Mouse (Mus musculus) forebrain, embryonic 10.5 days (tissue): ENCODE results near the gene Anp32b. TPM values are rescaled to one million over a fixed set of nuclear protein-coding genes. Genes with fewer than 3 reads are reported as not detected.

Experiments
- DNase-seq: peaks from one replicate; pipeline ENCODE4 v3.0.0-alpha.2; 2017; ENCODE audit warnings: low spot score; ENCODE audit errors: extremely low spot score
- H3K27ac ChIP-seq: fragments of 300-500 bp; sonication (generic); 2 replicates; pipeline ENCODE4 v1.5.1; 2016; ENCODE audit warnings: mild to moderate bottlenecking
- H3K27me3 ChIP-seq: fragments of 300-500 bp; sonication (generic); 2 replicates; pipeline ENCODE4 v1.6.1; 2016; ENCODE audit warnings: mild to moderate bottlenecking; ENCODE audit not compliant: poor library complexity, severe bottlenecking
- H3K36me3 ChIP-seq: fragments of 300-500 bp; sonication (generic); replicated peaks from 2 replicates; pipeline ENCODE4 v1.6.1; 2016; ENCODE audit warnings: mild to moderate bottlenecking, moderate library complexity
- H3K4me1 ChIP-seq: fragments of 300-500 bp; sonication (generic); 2 replicates; pipeline ENCODE4 v1.6.1; 2016
- H3K4me3 ChIP-seq: fragments of 300-500 bp; sonication (generic); 2 replicates; pipeline ENCODE4 v1.5.1; 2016; ENCODE audit warnings: mild to moderate bottlenecking, moderate library complexity
- H3K9me3 ChIP-seq: fragments of 300-500 bp; sonication (generic); 2 replicates; pipeline ENCODE4 v1.6.1; 2016; ENCODE audit warnings: mild to moderate bottlenecking, moderate library complexity
- WGBS: fragments of 180-500 bp; shearing (Covaris S2); methylation state at CpG from one replicate; pipeline ENCODE4 v1.1.7; 2016; 5-methylcytosine and 5-hydroxymethylcytosine counted together
- polyA plus RNA-seq: library from polyadenylated mRNA; unstranded; fragments of >200 nt; fragmentation: Nextera tagmentation; extraction: Ambion mirVana; gene quantifications from 2 replicates; pipeline ENCODE4 v1.2.1, GENCODE M21; 2016

Anp32b gene
- polyA plus RNA-seq, 1 experiment from 2014 or later = 424 TPM

GRCm38 (mm10) chr4:46498976-46499375 is 48.3 kb downstream of the Anp32b start:
- no peak overlapping the region for H3K27ac ChIP-seq
- H3K27me3 ChIP-seq = peaks cover 8% of the 10 kb centered on the region
- H3K4me3 ChIP-seq = no peak overlapping the region
- WGBS = 14% methylated on average over 4 of the region's 4 CpGs
- no peaks in the 10 kb centered on the region for H3K9me3 ChIP-seq
- H3K36me3 ChIP-seq = peaks cover 75% of the 10 kb centered on the region
- DNase-seq = peak; percentile 40
- H3K4me1 ChIP-seq = peaks cover 13% of the 10 kb centered on the region

- Histone ChIP-seq H3K9me3 (no peaks in the 10 kb centered on the region), H3K4me1 (peaks cover 26% of the 10 kb centered on the region), H3K4me3 (no peak overlapping the region), H3K27ac (no peak overlapping the region), H3K27me3 (peaks cover 42% of the 10 kb centered on the region), H3K36me3 (peaks cover 53% of the 10 kb centered on the region)
- WGBS = 82% methylated on average over 16 of the region's 16 CpGs
- no peak for DNase-seq
These were observed 52.2 kb downstream of the Anp32b start for GRCm38 (mm10) chr4:46502606-46503502.

DNA sequence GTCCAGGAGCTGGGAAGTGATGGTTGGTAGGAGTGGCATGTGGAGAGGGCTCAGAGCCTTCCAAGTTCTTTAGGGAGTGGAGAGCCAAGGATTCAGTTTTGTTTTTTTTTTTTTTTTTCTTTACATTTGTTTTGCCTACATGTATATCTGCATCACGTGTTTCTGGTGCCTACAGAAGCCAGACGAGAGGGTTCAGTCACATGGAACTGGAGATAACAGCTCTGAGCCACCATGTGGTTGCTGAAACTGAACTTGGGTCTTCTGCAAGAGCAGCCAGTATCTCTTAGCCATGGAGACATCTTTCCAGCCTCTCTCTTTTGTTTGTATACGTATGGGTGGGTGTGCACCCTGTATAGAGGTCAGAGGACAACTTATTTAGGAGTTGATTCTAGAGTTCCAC is 53.2 kb downstream of the Anp32b start:
- DNase-seq = no peak
- WGBS = 80% methylated on average over 3 of the region's 3 CpGs
- H3K9me3 ChIP-seq = no peaks in the 10 kb centered on the region
- no peak overlapping the region for H3K4me3 ChIP-seq
- H3K27ac ChIP-seq = no peak overlapping the region
- peaks cover 42% of the 10 kb centered on the region for H3K27me3 ChIP-seq
- H3K4me1 ChIP-seq = peaks cover 24% of the 10 kb centered on the region
- peaks cover 53% of the 10 kb centered on the region for H3K36me3 ChIP-seq

- Histone ChIP-seq H3K4me3 (no peak overlapping the region), H3K27me3 (peaks cover 41% of the 10 kb centered on the region), H3K36me3 (peaks cover 39% of the 10 kb centered on the region), H3K27ac (no peak overlapping the region), H3K9me3 (no peaks in the 10 kb centered on the region), H3K4me1 (peaks cover 24% of the 10 kb centered on the region)
- WGBS = 73% methylated on average over 8 of the region's 8 CpGs
- no peak for DNase-seq
These were observed 54.8 kb downstream of the Anp32b start for GRCm38 (mm10) chr4:46505361-46506057.

GRCm38 (mm10) chr4:46506801-46507610 is 56.3 kb downstream of the Anp32b start:
- H3K4me3 ChIP-seq = peak overlapping the region; percentile 68
- no peaks in the 10 kb centered on the region for H3K9me3 ChIP-seq
- peak overlapping the region; percentile 65 for H3K27ac ChIP-seq
- peaks cover 24% of the 10 kb centered on the region for H3K36me3 ChIP-seq
- H3K27me3 ChIP-seq = peaks cover 37% of the 10 kb centered on the region
- H3K4me1 ChIP-seq = peaks cover 24% of the 10 kb centered on the region
- WGBS = under 1% methylated on average over 94 of the region's 94 CpGs
- peak; percentile 92 for DNase-seq

- Histone ChIP-seq H3K27ac (no peak overlapping the region), H3K36me3 (peaks cover 15% of the 10 kb centered on the region), H3K4me3 (peak overlapping the region; percentile 68), H3K27me3 (peaks cover 37% of the 10 kb centered on the region), H3K4me1 (peaks cover 20% of the 10 kb centered on the region), H3K9me3 (no peaks in the 10 kb centered on the region)
- DNase-seq = peak; percentile 66
- 11% methylated on average over 16 of the region's 16 CpGs for WGBS
These were observed 57.2 kb downstream of the Anp32b start for GRCm38 (mm10) chr4:46507736-46508460.

DNA sequence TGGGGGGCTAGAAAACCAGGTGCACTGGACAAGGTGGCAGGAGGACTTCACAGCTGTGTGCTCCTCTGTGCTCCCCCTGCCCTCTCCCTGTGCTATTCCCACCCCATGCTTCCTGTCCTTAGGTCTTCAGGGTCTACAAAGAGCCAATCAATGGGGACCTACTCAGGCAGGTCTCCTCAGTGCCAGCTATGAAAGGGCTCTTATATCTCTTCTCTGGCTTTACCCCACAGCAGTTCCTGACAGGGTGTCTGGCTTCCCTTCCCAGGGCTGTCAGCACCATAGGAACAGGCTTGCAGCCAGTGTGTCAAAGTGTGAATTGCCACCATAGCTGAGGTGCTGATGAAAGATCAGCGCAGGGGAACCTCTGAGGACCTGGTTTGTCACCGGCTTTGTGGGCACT is 69.8 kb downstream of the Anp32b start:
- H3K27me3 ChIP-seq = no peaks in the 10 kb centered on the region
- WGBS = 97% methylated on average over 2 of the region's 2 CpGs
- H3K27ac ChIP-seq = no peak overlapping the region
- H3K4me3 ChIP-seq = no peak overlapping the region
- H3K9me3 ChIP-seq = 0 out of 2 replicates have a peak, but pooled peaks cover 3% of the 10 kb centered on the region
- H3K4me1 ChIP-seq = peaks cover 8% of the 10 kb centered on the region; the same call in 1 of the 2 replicates
- no peak for DNase-seq
- no peaks in the 10 kb centered on the region for H3K36me3 ChIP-seq

DNA sequence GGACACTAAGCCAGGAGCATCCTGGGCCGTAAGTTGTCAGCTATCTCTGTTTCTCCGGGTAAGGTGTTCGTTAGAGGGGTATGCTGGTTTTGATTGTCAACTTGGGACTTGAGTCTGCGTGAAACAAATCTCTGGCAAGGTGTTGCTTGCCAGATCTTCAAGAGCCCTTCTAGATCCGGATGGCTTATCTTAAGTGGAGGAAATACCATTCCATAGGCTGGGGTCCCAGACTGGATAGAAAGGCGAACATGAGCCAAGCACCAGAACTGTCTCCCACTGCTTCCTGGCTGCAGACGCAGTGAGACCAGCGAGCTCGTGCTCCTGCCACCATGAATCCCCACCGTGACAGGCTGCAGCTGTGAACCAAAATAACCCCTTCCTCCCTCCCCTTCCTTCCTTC is 70.8 kb downstream of the Anp32b start:
- Histone ChIP-seq H3K4me1 (peaks cover 8% of the 10 kb centered on the region; the same call in 1 of the 2 replicates), H3K36me3 (no peaks in the 10 kb centered on the region), H3K9me3 (0 out of 2 replicates have a peak, but pooled peaks cover 3% of the 10 kb centered on the region), H3K27me3 (0 out of 2 replicates have a peak, but pooled peaks cover under 1% of the 10 kb centered on the region), H3K4me3 (no peak overlapping the region), H3K27ac (no peak overlapping the region)
- 86% methylated on average over 10 of the region's 10 CpGs for WGBS
- no peak for DNase-seq

Other genes with a start within 250 kb of the Anp32b start
- gene Foxe1, start 107.3 kb upstream of the Anp32b start, polyA plus RNA-seq = 0.05 TPM in 1 of 2 replicates, not detected in the other
- gene Trmo, start 61.5 kb upstream of the Anp32b start, polyA plus RNA-seq = 10.4 and 13.8 TPM in 2 replicates
- 13.8 and 19.7 TPM in 2 replicates for gene Hemgn, start 37.4 kb upstream of the Anp32b start, polyA plus RNA-seq
- 75.7 and 77.5 TPM in 2 replicates for gene Nans, start 38.3 kb downstream of the Anp32b start, polyA plus RNA-seq
- gene Trim14, start 85.2 kb downstream of the Anp32b start, polyA plus RNA-seq = 0.43 and 0.84 TPM in 2 replicates
- 2.1 and 2.8 TPM in 2 replicates for gene Coro2a, start 151.3 kb downstream of the Anp32b start, polyA plus RNA-seq
- 0.73 and 0.94 TPM in 2 replicates for gene Tbc1d2, start 199.3 kb downstream of the Anp32b start, polyA plus RNA-seq